Mouse (Mus musculus): ENCODE data around the gene Heatr5a. TPM values are rescaled to one million over a fixed set of nuclear protein-coding genes. Genes with fewer than 3 reads are reported as not detected.

The Heatr5a gene
- total RNA-seq, 4 experiments from 2014 or later: 20.6 to 24.8 (median 23.0) TPM

Other genes with a start within 250 kb of the Heatr5a start
- gene Hectd1, start 141.8 kb downstream of the Heatr5a start, total RNA-seq (2022): 10 to 100 TPM; 90.1 to 99.0 (median 95.5) TPM
- gene Dtd2, start 35.2 kb upstream of the Heatr5a start, total RNA-seq (2022): 1 to 10 TPM; 3.7 to 6.1 (median 4.5) TPM
- not detected for gene Gpr33, start 56.7 kb upstream of the Heatr5a start, total RNA-seq (2022)
- gene Nubpl, start 126.4 kb upstream of the Heatr5a start, total RNA-seq (2022): 1 to 10 TPM; 4.8 to 5.2 (median 5.1) TPM

Data from gastrocnemius, adult 8-10 months (tissue).